ENCODE assay signal across 8 mouse cellular contexts in the genomic region with DNA sequence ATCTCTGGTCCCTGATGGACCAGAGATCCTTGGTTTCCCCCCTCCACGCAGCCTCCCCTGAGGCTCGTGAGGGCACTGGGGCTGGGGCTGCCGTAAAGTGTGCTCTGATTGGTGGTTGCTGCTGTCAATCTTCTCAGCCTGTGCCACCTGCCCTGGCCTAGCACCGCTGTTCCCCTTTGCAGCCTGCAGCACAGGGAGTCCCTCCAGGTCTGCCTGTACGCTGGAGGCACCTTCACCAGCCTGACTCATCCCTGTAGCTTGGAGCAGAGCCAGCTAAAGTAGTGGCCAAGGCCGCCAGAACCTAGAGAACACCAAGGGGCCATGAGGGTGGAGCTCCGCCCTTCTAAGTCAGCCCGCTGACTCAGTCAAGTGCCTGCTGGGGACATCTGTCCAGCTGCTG. TPM values are rescaled to one million over a fixed set of nuclear protein-coding genes. Genes with fewer than 3 reads are reported as not detected.
DNase-seq lines count a peak whose midpoint lies in the region; ATAC-seq and TF ChIP-seq lines count a peak whose summit lies in the region.
"Had no signal": no experiment of that assay in that cellular context is flagged by ENCODE, and none has a peak within 500 bp of the region (broad histone marks: within the 10 kb centered on the region; RNA-seq: fewer than 3 reads in every experiment).

No protein-coding gene starts in this region.

- no peaks in the 10 kb centered on the region for H3K4me1 ChIP-seq in heart, postnatal 0 days (ENCODE audit: control insufficient read depth, insufficient read depth)

- H3K9ac ChIP-seq in heart, postnatal 0 days (replicated peaks; ENCODE audit: low read depth, low read length): no peak overlapping the region

- WGBS in heart, postnatal 0 days: 15% methylated on average over 8 of the region's 8 CpGs

- intact Hi-C loops in left cerebral cortex, postnatal 14 days (cut with DNase I): no loop called here

- peak; percentile 66 for ATAC-seq in heart, postnatal 0 days (ENCODE audit: insufficient read depth, low read depth)

- peak; percentile 62 for DNase-seq in ovary, adult 18-20 months (ENCODE audit: low spot score)
- no peak for DNase-seq in ovary, postnatal 10 days (ENCODE audit: low spot score)
- peak; percentile 92 for DNase-seq in adrenal gland, adult 8-10 months
- DNase-seq in heart, postnatal 0 days (ENCODE audit: low spot score): no peak
- peak; percentile 45 for DNase-seq in retina, postnatal 7 days (ENCODE audit: low read depth, low spot score)
- no peak for DNase-seq in left cerebral cortex, postnatal 14 days (ENCODE audit: low spot score in 2 of 2)
- no peak for DNase-seq in layer of hippocampus, adult 18-20 months (ENCODE audit: low spot score in 2 of 2)

- H3K27me3 ChIP-seq in heart, postnatal 0 days (ENCODE audit: control insufficient read depth, insufficient read depth, low read length): no peaks in the 10 kb centered on the region

- no peak for TF ChIP-seq EP300 in heart, postnatal 0 days (IDR thresholded peaks at IDR 0.05; ENCODE audit: low read depth)

- no peak for TF ChIP-seq CTCF in heart, postnatal 0 days (IDR thresholded peaks at IDR 0.05; ENCODE audit: low read depth)

- H3K27ac ChIP-seq in heart, postnatal 0 days (ENCODE audit: low read depth): no peak overlapping the region

- peak overlapping the region; percentile 12; the same call in 1 of the 2 replicates for H3K4me2 ChIP-seq in heart, postnatal 0 days (ENCODE audit: low read depth, low read length)

- no peaks in the 10 kb centered on the region for H3K9me3 ChIP-seq in heart, postnatal 0 days (replicated peaks; ENCODE audit: control insufficient read depth, low read length)
- H3K9me3 ChIP-seq: megakaryocyte, embryonic 14.5 days had no signal

- no peak overlapping the region for H3K4me3 ChIP-seq in heart, postnatal 0 days (ENCODE audit: low read depth, low read length)
- H3K4me3 ChIP-seq: megakaryocyte, embryonic 14.5 days had no signal

- H3K36me3 ChIP-seq in heart, postnatal 0 days (replicated peaks; ENCODE audit: control insufficient read depth, insufficient read depth, low read length): no peaks in the 10 kb centered on the region

RNA-seq across cellular contexts. Expression of gene Padi1, which starts 7.7 kb away (rescaled TPM):
- not detected for total RNA-seq in adrenal gland, adult 8-10 months (2022)
- total RNA-seq in heart, postnatal 0 days (2014; rRNA removed; ENCODE audit: low replicate concordance): not detected in 2 replicates
- 0.04 TPM in 1 of 2 replicates, not detected in the other for polyA plus RNA-seq in heart, postnatal 0 days (2015; fragmentation: Nextera tagmentation; extraction: Ambion mirVana)
- total RNA-seq in left cerebral cortex, postnatal 14 days (2021): not detected
- not detected for total RNA-seq in layer of hippocampus, adult 18-20 months (2021)

RNA-seq across cellular contexts. Expression of gene Padi3, which starts 27.4 kb away (rescaled TPM):
- not detected for total RNA-seq in adrenal gland, adult 8-10 months (2022)
- total RNA-seq in heart, postnatal 0 days (2014; rRNA removed; ENCODE audit: low replicate concordance): 0.04 TPM in 1 of 2 replicates, not detected in the other
- polyA plus RNA-seq in heart, postnatal 0 days (2015; fragmentation: Nextera tagmentation; extraction: Ambion mirVana): 0.11 TPM in 2 replicates
- under 1 TPM in 1 of 2 experiments, not detected in 1; 0.11 TPM for total RNA-seq in left cerebral cortex, postnatal 14 days (2021)
- not detected for total RNA-seq in layer of hippocampus, adult 18-20 months (2021)

Comparison
In these comparisons a context has a peak if more than half of its experiments do, and no peak if none do; other contexts are left out.
1. DNase-seq: peak in ovary, adult 18-20 months (single experiment), adrenal gland, adult 8-10 months (single experiment) and retina, postnatal 7 days (single experiment); none in ovary, postnatal 10 days (single experiment), heart, postnatal 0 days (single experiment), left cerebral cortex, postnatal 14 days (0 of 2) and layer of hippocampus, adult 18-20 months (0 of 2).